Mouse (Mus musculus): ENCODE data around the gene Dxo. TPM values are rescaled to one million over a fixed set of nuclear protein-coding genes. Genes with fewer than 3 reads are reported as not detected.

The Dxo gene
- polyA plus RNA-seq, 1 experiment from 2014 or later, result 84.9 TPM

DNA sequence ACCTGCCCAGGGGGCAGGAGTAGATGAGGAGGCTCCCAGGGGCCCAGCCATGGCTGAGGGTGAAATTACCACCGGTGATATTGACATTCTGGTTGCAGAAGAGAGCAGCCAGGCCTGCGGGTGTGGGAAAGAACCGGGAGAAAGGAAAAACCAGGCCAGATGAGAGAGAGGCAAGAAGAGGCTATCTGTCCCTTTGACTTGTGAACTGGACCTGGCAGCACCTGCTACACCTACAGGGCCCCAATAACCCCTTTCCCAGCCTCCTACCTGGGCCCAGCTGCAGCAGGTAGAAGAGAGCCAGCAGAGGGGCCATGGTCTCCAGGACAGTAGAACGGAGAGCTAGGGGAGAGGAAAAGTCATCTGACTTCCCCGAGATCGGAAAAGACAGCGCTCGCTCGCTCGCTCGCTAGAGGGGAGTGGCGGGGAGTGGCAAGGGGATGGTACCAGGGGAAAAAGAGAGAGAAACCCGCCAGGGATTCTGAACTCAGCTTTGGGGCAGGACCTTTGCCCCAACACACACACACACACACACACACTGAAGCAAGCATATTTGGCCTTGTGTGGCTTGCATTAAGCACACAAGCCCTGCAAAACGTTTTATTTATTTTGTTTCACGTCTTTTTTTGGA is 45.0 kb downstream of the Dxo start, which contains the start of gene Gm20547:
Gene Gm20547 (minus strand): TSS at position 360 of the 628 bp plus-strand sequence.
- no peaks in the 10 kb centered on the region for H3K27me3 ChIP-seq (ENCODE audit: control insufficient read depth, insufficient read depth, low read length)
- H3K27ac ChIP-seq (ENCODE audit: low read depth, low read length), result no peak within 1 kb of the TSS
- no peak within 1 kb of the TSS for H3K4me3 ChIP-seq (ENCODE audit: low read depth, low read length)
- H3K4me2 ChIP-seq (ENCODE audit: low read depth, low read length, severe bottlenecking), result no peak within 1 kb of the TSS
- H3K9ac ChIP-seq (ENCODE audit: low read length), result no peak within 1 kb of the TSS
- no peaks in the 10 kb centered on the region for H3K9me3 ChIP-seq (ENCODE audit: control insufficient read depth, low read length)
- DNase-seq (ENCODE audit: low spot score) (no peak), ATAC-seq (replicated peaks; ENCODE audit: low FRiP score) (no peak)
- no peaks in the 10 kb centered on the region for H3K4me1 ChIP-seq (replicated peaks; ENCODE audit: control insufficient read depth, insufficient read depth, low read length)
- 7% methylated on average over 15 of the region's 15 CpGs for WGBS
- no peaks in the 10 kb centered on the region for H3K36me3 ChIP-seq (ENCODE audit: control insufficient read depth, insufficient read depth, low read length)

GRCm38 (mm10) chr17:34883332-34883731 is 46.5 kb downstream of the Dxo start:
- Histone ChIP-seq H3K27ac (ENCODE audit: low read depth, low read length) (no peak overlapping the region), H3K36me3 (ENCODE audit: control insufficient read depth, insufficient read depth, low read length) (no peaks in the 10 kb centered on the region), H3K9me3 (ENCODE audit: control insufficient read depth, low read length) (no peaks in the 10 kb centered on the region), H3K9ac (ENCODE audit: low read length) (no peak overlapping the region), H3K4me3 (ENCODE audit: low read depth, low read length) (no peak overlapping the region), H3K4me1 (replicated peaks; ENCODE audit: control insufficient read depth, insufficient read depth, low read length) (no peaks in the 10 kb centered on the region), H3K27me3 (ENCODE audit: control insufficient read depth, insufficient read depth, low read length) (no peaks in the 10 kb centered on the region), H3K4me2 (ENCODE audit: low read depth, low read length, severe bottlenecking) (no peak overlapping the region)
- DNase-seq (ENCODE audit: low spot score), result no peak
- 76% methylated on average over 3 of the region's 3 CpGs for WGBS
- no peak for ATAC-seq (replicated peaks; ENCODE audit: low FRiP score)

- 85% methylated on average over 6 of the region's 6 CpGs for WGBS
These were observed 47.9 kb downstream of the Dxo start for GRCm38 (mm10) chr17:34884704-34885103.

DNA sequence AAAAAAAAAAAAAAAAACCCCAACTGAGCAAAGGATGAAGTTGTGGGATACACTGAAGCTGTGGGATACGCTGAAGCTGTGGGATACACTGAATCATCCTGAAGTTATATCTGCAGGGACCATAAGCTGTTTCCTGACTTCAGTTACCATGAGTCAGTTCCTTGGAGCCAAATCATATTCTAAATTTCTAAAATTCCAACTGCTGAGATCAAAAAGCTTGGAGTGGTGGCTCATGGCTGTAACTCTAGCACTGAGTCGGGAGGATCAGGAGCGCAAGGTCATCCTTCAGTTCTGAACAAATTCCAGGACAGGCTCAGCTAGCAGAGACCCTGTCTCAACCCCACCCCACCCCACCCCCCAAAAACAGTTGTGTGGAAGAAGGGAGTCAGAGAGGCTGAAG is 48.8 kb downstream of the Dxo start:
- H3K4me1 ChIP-seq (replicated peaks; ENCODE audit: control insufficient read depth, insufficient read depth, low read length), result no peaks in the 10 kb centered on the region
- no peak for ATAC-seq (replicated peaks; ENCODE audit: low FRiP score)
- WGBS, result 75% methylated on average over 3 of the region's 3 CpGs
- no peaks in the 10 kb centered on the region for H3K36me3 ChIP-seq (ENCODE audit: control insufficient read depth, insufficient read depth, low read length)
- H3K9me3 ChIP-seq (ENCODE audit: control insufficient read depth, low read length), result no peaks in the 10 kb centered on the region
- H3K4me2 ChIP-seq (ENCODE audit: low read depth, low read length, severe bottlenecking), result no peak overlapping the region
- no peaks in the 10 kb centered on the region for H3K27me3 ChIP-seq (ENCODE audit: control insufficient read depth, insufficient read depth, low read length)
- no peak overlapping the region for H3K27ac ChIP-seq (ENCODE audit: low read depth, low read length)
- no peak overlapping the region for H3K4me3 ChIP-seq (ENCODE audit: low read depth, low read length)
- H3K9ac ChIP-seq (ENCODE audit: low read length), result no peak overlapping the region
- no peak for DNase-seq (ENCODE audit: low spot score)

More at GRCm38 (mm10) chr17:34884704-34885103, 47.9 kb downstream of the Dxo start:
- ATAC-seq (replicated peaks; ENCODE audit: low FRiP score) (no peak), DNase-seq (ENCODE audit: low spot score) (no peak)
- Histone ChIP-seq H3K27ac (ENCODE audit: low read depth, low read length) (no peak overlapping the region), H3K27me3 (ENCODE audit: control insufficient read depth, insufficient read depth, low read length) (no peaks in the 10 kb centered on the region), H3K4me2 (ENCODE audit: low read depth, low read length, severe bottlenecking) (no peak overlapping the region), H3K36me3 (ENCODE audit: control insufficient read depth, insufficient read depth, low read length) (no peaks in the 10 kb centered on the region), H3K4me3 (ENCODE audit: low read depth, low read length) (no peak overlapping the region), H3K4me1 (replicated peaks; ENCODE audit: control insufficient read depth, insufficient read depth, low read length) (no peaks in the 10 kb centered on the region), H3K9me3 (ENCODE audit: control insufficient read depth, low read length) (no peaks in the 10 kb centered on the region), H3K9ac (ENCODE audit: low read length) (no peak overlapping the region)

GRCm38 (mm10) chr17:34887942-34888341 is 51.1 kb downstream of the Dxo start:
- DNase-seq (ENCODE audit: low spot score), result no peak
- no peak for ATAC-seq (replicated peaks; ENCODE audit: low FRiP score)
- H3K4me3 ChIP-seq (ENCODE audit: low read depth, low read length), result no peak overlapping the region
- H3K36me3 ChIP-seq (ENCODE audit: control insufficient read depth, insufficient read depth, low read length), result no peaks in the 10 kb centered on the region
- H3K27me3 ChIP-seq (ENCODE audit: control insufficient read depth, insufficient read depth, low read length), result no peaks in the 10 kb centered on the region
- H3K4me2 ChIP-seq (ENCODE audit: low read depth, low read length, severe bottlenecking), result no peak overlapping the region
- H3K9me3 ChIP-seq (ENCODE audit: control insufficient read depth, low read length), result no peaks in the 10 kb centered on the region
- H3K9ac ChIP-seq (ENCODE audit: low read length), result no peak overlapping the region
- no peak overlapping the region for H3K27ac ChIP-seq (ENCODE audit: low read depth, low read length)
- WGBS, result 87% methylated on average over 5 of the region's 5 CpGs
- no peaks in the 10 kb centered on the region for H3K4me1 ChIP-seq (replicated peaks; ENCODE audit: control insufficient read depth, insufficient read depth, low read length)

Small RNA genes lying within 50 kb of the gene (microRNA-seq; reads per million reads assigned to microRNA genes)
- gene Mir6970 (ENCODE audit: insufficient number of aligned reads) (not detected), gene Mir6971 (ENCODE audit: insufficient number of aligned reads) (3.4 reads per million), gene Mir6972 (ENCODE audit: insufficient number of aligned reads) (not detected)

Other genes with a start within 250 kb of the Dxo start
- 2.6 and 4.3 TPM in 2 replicates for gene Gpsm3, start 247.2 kb upstream of the Dxo start, polyA plus RNA-seq (2014; fragmentation: Nextera tagmentation; extraction: Ambion mirVana)
- 17.8 and 17.9 TPM in 2 replicates for gene Pbx2, start 245.8 kb upstream of the Dxo start, polyA plus RNA-seq (2014; fragmentation: Nextera tagmentation; extraction: Ambion mirVana)
- gene Ager, start 239.2 kb upstream of the Dxo start, polyA plus RNA-seq (2014; fragmentation: Nextera tagmentation; extraction: Ambion mirVana), result 2.4 and 4.0 TPM in 2 replicates
- 158 and 169 TPM in 2 replicates for gene Rnf5, start 233.3 kb upstream of the Dxo start, polyA plus RNA-seq (2014; fragmentation: Nextera tagmentation; extraction: Ambion mirVana)
- 93.4 and 101 TPM in 2 replicates for gene Agpat1, start 232.8 kb upstream of the Dxo start, polyA plus RNA-seq (2014; fragmentation: Nextera tagmentation; extraction: Ambion mirVana)
- gene Egfl8, start 221.0 kb upstream of the Dxo start, polyA plus RNA-seq (2014; fragmentation: Nextera tagmentation; extraction: Ambion mirVana), result 1.6 and 2.3 TPM in 2 replicates
- 26.4 and 29.0 TPM in 2 replicates for gene Ppt2, start 208.5 kb upstream of the Dxo start, polyA plus RNA-seq (2014; fragmentation: Nextera tagmentation; extraction: Ambion mirVana)
- gene Prrt1, start 207.5 kb upstream of the Dxo start, polyA plus RNA-seq (2014; fragmentation: Nextera tagmentation; extraction: Ambion mirVana), result 2.4 and 2.7 TPM in 2 replicates
- 14.5 and 18.2 TPM in 2 replicates for gene Fkbpl, start 192.3 kb upstream of the Dxo start, polyA plus RNA-seq (2014; fragmentation: Nextera tagmentation; extraction: Ambion mirVana)
- gene Atf6b, start 189.9 kb upstream of the Dxo start, polyA plus RNA-seq (2014; fragmentation: Nextera tagmentation; extraction: Ambion mirVana), result 79.5 and 82.9 TPM in 2 replicates
- gene Tnxb, start 166.5 kb upstream of the Dxo start, polyA plus RNA-seq (2014; fragmentation: Nextera tagmentation; extraction: Ambion mirVana), result 0.03 TPM in 1 of 2 replicates, not detected in the other
- gene C4b, start 93.1 kb upstream of the Dxo start, polyA plus RNA-seq (2014; fragmentation: Nextera tagmentation; extraction: Ambion mirVana), result 0.05 TPM in 1 of 2 replicates, not detected in the other
- gene Cyp21a1, start 32.5 kb upstream of the Dxo start, polyA plus RNA-seq (2014; fragmentation: Nextera tagmentation; extraction: Ambion mirVana), result not detected in 2 replicates
- 26.3 and 28.3 TPM in 2 replicates for gene Stk19, start 74 bp upstream of the Dxo start, polyA plus RNA-seq (2014; fragmentation: Nextera tagmentation; extraction: Ambion mirVana)
- 53.1 and 55.1 TPM in 2 replicates for gene Skiv2l, start 13.2 kb downstream of the Dxo start, polyA plus RNA-seq (2014; fragmentation: Nextera tagmentation; extraction: Ambion mirVana)
- 143 and 144 TPM in 2 replicates for gene Nelfe, start 13.4 kb downstream of the Dxo start, polyA plus RNA-seq (2014; fragmentation: Nextera tagmentation; extraction: Ambion mirVana)
- gene Cfb, start 25.5 kb downstream of the Dxo start, polyA plus RNA-seq (2014; fragmentation: Nextera tagmentation; extraction: Ambion mirVana), result 2.6 and 3.3 TPM in 2 replicates
- 2.1 and 2.8 TPM in 2 replicates for gene Zbtb12, start 42.5 kb downstream of the Dxo start, polyA plus RNA-seq (2014; fragmentation: Nextera tagmentation; extraction: Ambion mirVana)
- not detected in 2 replicates for gene Gm20547, start 45.0 kb downstream of the Dxo start, polyA plus RNA-seq (2014; fragmentation: Nextera tagmentation; extraction: Ambion mirVana)
- gene C2, start 61.2 kb downstream of the Dxo start, polyA plus RNA-seq (2014; fragmentation: Nextera tagmentation; extraction: Ambion mirVana), result 1.1 and 1.7 TPM in 2 replicates
- gene Ehmt2, start 61.5 kb downstream of the Dxo start, polyA plus RNA-seq (2014; fragmentation: Nextera tagmentation; extraction: Ambion mirVana), result 90.4 and 96.8 TPM in 2 replicates
- gene Slc44a4, start 77.4 kb downstream of the Dxo start, polyA plus RNA-seq (2014; fragmentation: Nextera tagmentation; extraction: Ambion mirVana), result not detected in 2 replicates
- 12.8 and 13.4 TPM in 2 replicates for gene Neu1, start 94.2 kb downstream of the Dxo start, polyA plus RNA-seq (2014; fragmentation: Nextera tagmentation; extraction: Ambion mirVana)
- gene Hspa1b, start 122.2 kb downstream of the Dxo start, polyA plus RNA-seq (2014; fragmentation: Nextera tagmentation; extraction: Ambion mirVana), result 0.24 TPM in 1 of 2 replicates, not detected in the other
- gene Gm20481, start 132.9 kb downstream of the Dxo start, polyA plus RNA-seq (2014; fragmentation: Nextera tagmentation; extraction: Ambion mirVana), result not detected in 2 replicates
- gene Hspa1a, start 135.1 kb downstream of the Dxo start, polyA plus RNA-seq (2014; fragmentation: Nextera tagmentation; extraction: Ambion mirVana), result 1.6 TPM in 2 replicates
- 1.7 and 1.8 TPM in 2 replicates for gene Hspa1l, start 135.7 kb downstream of the Dxo start, polyA plus RNA-seq (2014; fragmentation: Nextera tagmentation; extraction: Ambion mirVana)
- 288 and 292 TPM in 2 replicates for gene Lsm2, start 144.8 kb downstream of the Dxo start, polyA plus RNA-seq (2014; fragmentation: Nextera tagmentation; extraction: Ambion mirVana)
- gene Vars, start 164.0 kb downstream of the Dxo start, polyA plus RNA-seq (2014; fragmentation: Nextera tagmentation; extraction: Ambion mirVana), result 169 and 174 TPM in 2 replicates
- gene Vwa7, start 179.6 kb downstream of the Dxo start, polyA plus RNA-seq (2014; fragmentation: Nextera tagmentation; extraction: Ambion mirVana), result 0.15 and 0.27 TPM in 2 replicates
- gene Sapcd1, start 191.0 kb downstream of the Dxo start, polyA plus RNA-seq (2014; fragmentation: Nextera tagmentation; extraction: Ambion mirVana), result 4.0 and 4.1 TPM in 2 replicates
- gene Msh5, start 209.7 kb downstream of the Dxo start, polyA plus RNA-seq (2014; fragmentation: Nextera tagmentation; extraction: Ambion mirVana), result 5.8 and 7.9 TPM in 2 replicates
- gene Clic1, start 212.9 kb downstream of the Dxo start, polyA plus RNA-seq (2014; fragmentation: Nextera tagmentation; extraction: Ambion mirVana), result 67.7 and 74.5 TPM in 2 replicates
- 489 and 543 TPM in 2 replicates for gene Ddah2, start 222.0 kb downstream of the Dxo start, polyA plus RNA-seq (2014; fragmentation: Nextera tagmentation; extraction: Ambion mirVana)
- 0.20 TPM in 1 of 2 replicates, not detected in the other for gene Ly6g6c, start 228.4 kb downstream of the Dxo start, polyA plus RNA-seq (2014; fragmentation: Nextera tagmentation; extraction: Ambion mirVana)
- 1.3 and 1.6 TPM in 2 replicates for gene Mpig6b, start 229.2 kb downstream of the Dxo start, polyA plus RNA-seq (2014; fragmentation: Nextera tagmentation; extraction: Ambion mirVana)
- gene Ly6g6e, start 239.9 kb downstream of the Dxo start, polyA plus RNA-seq (2014; fragmentation: Nextera tagmentation; extraction: Ambion mirVana), result 0.39 and 0.57 TPM in 2 replicates
- 1.7 and 1.8 TPM in 2 replicates for gene Ly6g6d, start 241.0 kb downstream of the Dxo start, polyA plus RNA-seq (2014; fragmentation: Nextera tagmentation; extraction: Ambion mirVana)
- gene Ly6g6f, start 248.6 kb downstream of the Dxo start, polyA plus RNA-seq (2014; fragmentation: Nextera tagmentation; extraction: Ambion mirVana), result 0.72 and 0.88 TPM in 2 replicates

Measured in forebrain, embryonic 11.5 days (tissue).